Mouse (Mus musculus): ENCODE measurements at regions not wholly inside any gene's neighbourhood (a gene's known extent, or its start where the extent isn't known, plus 50 kb on each side); places are given as distances from the start of the nearest gene placed in this dataset.
"Not testable (repeated sequence)": the region's sequence is repeated elsewhere in the genome, so short reads cannot be mapped to it uniquely, and the experiment has no call there.

GRCm38 (mm10) chr12:113423736-113424597, 65.3 kb upstream of the Adam6b start:
- H3K27me3 ChIP-seq (ENCODE audit: insufficient read depth, low read length), result no peaks in the 10 kb centered on the region
- no peak overlapping the region for H3K4me2 ChIP-seq (ENCODE audit: low read depth)
- DNase-seq (no peak), ATAC-seq (no peak)
- no peaks in the 10 kb centered on the region for H3K4me1 ChIP-seq (ENCODE audit: insufficient read depth)
- WGBS, result 88% methylated on average over 6 of the region's 6 CpGs
- no peak overlapping the region for H3K9ac ChIP-seq
- no peak overlapping the region for H3K27ac ChIP-seq (ENCODE audit: low read depth, low read length)
- H3K4me3 ChIP-seq (ENCODE audit: low read depth, low read length), result no peak overlapping the region
- TF ChIP-seq CTCF (IDR thresholded peaks at IDR 0.05; ENCODE audit: low read depth), result no peak
- H3K9me3 ChIP-seq (ENCODE audit: low read length), result no peaks in the 10 kb centered on the region
- no peaks in the 10 kb centered on the region for H3K36me3 ChIP-seq (ENCODE audit: insufficient read depth)

DNA sequence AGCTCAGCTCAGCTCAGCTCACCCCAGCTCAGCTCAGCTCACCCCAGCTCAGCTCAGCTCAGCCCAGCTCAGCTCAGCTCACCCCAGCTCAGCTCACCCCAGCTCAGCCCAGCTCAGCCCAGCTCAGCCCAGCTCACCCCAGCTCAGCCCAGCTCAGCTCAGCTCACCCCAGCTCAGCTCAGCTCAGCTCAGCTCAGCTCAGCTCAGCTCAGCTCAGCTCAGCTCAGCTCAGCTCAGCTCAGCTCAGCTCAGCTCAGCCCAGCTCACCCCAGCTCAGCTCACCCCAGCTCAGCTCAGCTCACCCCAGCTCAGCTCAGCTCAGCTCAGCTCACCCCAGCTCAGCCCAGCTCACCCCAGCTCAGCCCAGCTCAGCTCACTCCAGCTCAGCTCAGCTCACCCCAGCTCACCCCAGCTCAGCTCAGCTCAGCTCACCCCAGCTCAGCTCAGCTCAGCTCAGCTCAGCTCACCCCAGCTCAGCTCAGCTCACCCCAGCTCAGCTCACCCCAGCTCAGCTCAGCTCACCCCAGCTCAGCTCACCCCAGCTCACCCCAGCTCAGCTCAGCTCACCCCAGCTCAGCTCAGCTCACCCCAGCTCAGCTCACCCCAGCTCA, 64.6 kb upstream of the Adam6b start:
- ATAC-seq; H3K27me3 ChIP-seq (ENCODE audit: insufficient read depth, low read length); H3K4me1 ChIP-seq (ENCODE audit: insufficient read depth); DNase-seq; H3K9me3 ChIP-seq (ENCODE audit: low read length); H3K36me3 ChIP-seq (ENCODE audit: insufficient read depth); H3K4me2 ChIP-seq (ENCODE audit: low read depth); H3K4me3 ChIP-seq (ENCODE audit: low read depth, low read length); H3K27ac ChIP-seq (ENCODE audit: low read depth, low read length); H3K9ac ChIP-seq: not testable (repeated sequence)

- no peak overlapping the region for H3K27ac ChIP-seq (ENCODE audit: low read depth, low read length)
- no peak overlapping the region for H3K4me2 ChIP-seq (ENCODE audit: low read depth)
- H3K4me1 ChIP-seq (ENCODE audit: insufficient read depth), result no peaks in the 10 kb centered on the region
- WGBS, result 80% methylated on average over 8 of the region's 8 CpGs
- DNase-seq, result no peak
- no peak for ATAC-seq
- no peak for TF ChIP-seq CTCF (IDR thresholded peaks at IDR 0.05; ENCODE audit: low read depth)
- H3K27me3 ChIP-seq (ENCODE audit: insufficient read depth, low read length), result no peaks in the 10 kb centered on the region
- no peak overlapping the region for H3K9ac ChIP-seq
- H3K4me3 ChIP-seq (ENCODE audit: low read depth, low read length), result no peak overlapping the region
- no peaks in the 10 kb centered on the region for H3K36me3 ChIP-seq (ENCODE audit: insufficient read depth)
- no peaks in the 10 kb centered on the region for H3K9me3 ChIP-seq (ENCODE audit: low read length)
Observed at GRCm38 (mm10) chr12:113425209-113426070, 63.9 kb upstream of the Adam6b start.

GRCm38 (mm10) chr12:113426636-113427035, 62.7 kb upstream of the Adam6b start:
- Histone ChIP-seq H3K9ac (no peak overlapping the region), H3K4me1 (ENCODE audit: insufficient read depth) (no peaks in the 10 kb centered on the region), H3K27ac (ENCODE audit: low read depth, low read length) (no peak overlapping the region), H3K27me3 (ENCODE audit: insufficient read depth, low read length) (no peaks in the 10 kb centered on the region), H3K4me3 (ENCODE audit: low read depth, low read length) (no peak overlapping the region), H3K36me3 (ENCODE audit: insufficient read depth) (no peaks in the 10 kb centered on the region), H3K9me3 (ENCODE audit: low read length) (no peaks in the 10 kb centered on the region), H3K4me2 (ENCODE audit: low read depth) (no peak overlapping the region)
- no peak for TF ChIP-seq CTCF (IDR thresholded peaks at IDR 0.05; ENCODE audit: low read depth)
- 92% methylated on average over 4 of the region's 4 CpGs for WGBS
- DNase-seq (no peak), ATAC-seq (no peak)

GRCm38 (mm10) chr12:113427339-113427738, 62.0 kb upstream of the Adam6b start:
- Histone ChIP-seq H3K27me3 (ENCODE audit: insufficient read depth, low read length) (no peaks in the 10 kb centered on the region), H3K4me3 (ENCODE audit: low read depth, low read length) (no peak overlapping the region), H3K4me1 (ENCODE audit: insufficient read depth) (no peaks in the 10 kb centered on the region), H3K9ac (no peak overlapping the region), H3K27ac (ENCODE audit: low read depth, low read length) (no peak overlapping the region), H3K9me3 (ENCODE audit: low read length) (no peaks in the 10 kb centered on the region), H3K4me2 (ENCODE audit: low read depth) (no peak overlapping the region), H3K36me3 (ENCODE audit: insufficient read depth) (no peaks in the 10 kb centered on the region)
- no peak for ATAC-seq
- 76% methylated on average over 4 of the region's 4 CpGs for WGBS
- no peak for TF ChIP-seq CTCF (IDR thresholded peaks at IDR 0.05; ENCODE audit: low read depth)
- no peak for DNase-seq

DNA sequence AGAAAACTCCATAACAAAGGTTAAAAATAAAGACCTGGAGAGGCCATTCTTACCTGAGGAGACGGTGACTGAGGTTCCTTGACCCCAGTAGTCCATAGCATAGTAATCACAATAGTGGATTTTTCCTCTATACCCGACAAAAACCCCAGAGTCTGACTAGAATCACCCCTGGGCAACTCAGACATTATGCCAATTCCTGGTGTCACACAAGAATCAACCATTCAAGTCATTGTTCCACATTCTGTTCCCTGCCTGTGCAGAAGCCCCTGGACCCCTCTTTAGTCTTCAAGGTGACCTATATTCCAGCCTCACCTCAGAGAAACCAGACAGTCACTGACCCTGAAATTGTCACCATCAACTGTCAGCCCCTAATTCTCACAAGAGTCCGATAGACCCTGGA, 60.9 kb upstream of the Adam6b start:
- DNase-seq, result no peak
- no peak overlapping the region for H3K9ac ChIP-seq
- no peaks in the 10 kb centered on the region for H3K36me3 ChIP-seq (ENCODE audit: insufficient read depth)
- H3K9me3 ChIP-seq (ENCODE audit: low read length), result no peaks in the 10 kb centered on the region
- no peaks in the 10 kb centered on the region for H3K27me3 ChIP-seq (ENCODE audit: insufficient read depth, low read length)
- H3K27ac ChIP-seq (ENCODE audit: low read depth, low read length), result no peak overlapping the region
- no peak overlapping the region for H3K4me2 ChIP-seq (ENCODE audit: low read depth)
- ATAC-seq, result no peak
- no peaks in the 10 kb centered on the region for H3K4me1 ChIP-seq (ENCODE audit: insufficient read depth)
- WGBS, result 72% methylated on average over 3 of the region's 3 CpGs
- H3K4me3 ChIP-seq (ENCODE audit: low read depth, low read length), result no peak overlapping the region
- TF ChIP-seq CTCF (IDR thresholded peaks at IDR 0.05; ENCODE audit: low read depth), result no peak

DNA sequence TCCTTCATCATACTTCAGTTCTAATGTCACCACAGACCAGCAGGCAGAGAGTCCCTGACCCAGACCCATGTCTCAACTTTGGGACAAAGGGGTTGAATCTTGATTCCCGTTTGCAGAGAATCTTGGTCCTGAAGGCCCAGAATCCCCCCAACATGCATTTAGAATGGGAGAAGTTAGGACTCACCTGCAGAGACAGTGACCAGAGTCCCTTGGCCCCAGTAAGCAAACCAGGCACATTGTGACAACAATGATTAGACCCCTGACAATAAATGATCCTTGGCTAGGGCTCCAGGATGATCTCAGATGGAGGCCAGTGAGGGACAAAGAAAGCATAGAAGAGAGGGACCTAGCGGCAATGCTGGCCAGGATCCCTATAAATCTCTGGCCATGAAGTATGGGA, 60.4 kb upstream of the Adam6b start:
- Histone ChIP-seq H3K27ac (ENCODE audit: low read depth, low read length) (no peak overlapping the region), H3K9ac (no peak overlapping the region)
- no peak for DNase-seq

More for the DNA sequence above, 60.4 kb upstream of the Adam6b start:
- H3K4me1 ChIP-seq (ENCODE audit: insufficient read depth), result no peaks in the 10 kb centered on the region
- no peaks in the 10 kb centered on the region for H3K9me3 ChIP-seq (ENCODE audit: low read length)
- no peak overlapping the region for H3K4me2 ChIP-seq (ENCODE audit: low read depth)
- ATAC-seq, result no peak
- H3K4me3 ChIP-seq (ENCODE audit: low read depth, low read length), result no peak overlapping the region
- WGBS, result 82% methylated on average over 2 of the region's 2 CpGs
- TF ChIP-seq CTCF (IDR thresholded peaks at IDR 0.05; ENCODE audit: low read depth), result no peak
- no peaks in the 10 kb centered on the region for H3K27me3 ChIP-seq (ENCODE audit: insufficient read depth, low read length)
- no peaks in the 10 kb centered on the region for H3K36me3 ChIP-seq (ENCODE audit: insufficient read depth)

Measured in forebrain, postnatal 0 days (tissue).